Mouse (Mus musculus) kidney, adult 2 months (tissue): ENCODE data around the gene Fdx1. TPM values are rescaled to one million over a fixed set of nuclear protein-coding genes. Genes with fewer than 3 reads are reported as not detected.

Experiments used
- DNase-seq: peaks from one replicate; pipeline ENCODE4 v3.0.0; 2021
- H3K27ac ChIP-seq: fragments of 200-500 bp; 2 replicates; pipeline ENCODE4 v1.5.1; 2012; ENCODE audit warnings: low read depth, low read length, control low read depth, inconsistent platforms; ENCODE audit not compliant: insufficient read depth
- H3K27me3 ChIP-seq: fragments of 200-500 bp; replicated peaks from 2 replicates; pipeline ENCODE4 v1.6.1; 2012; ENCODE audit warnings: mild to moderate bottlenecking, moderate library complexity, low read length, inconsistent platforms; ENCODE audit not compliant: control insufficient read depth, insufficient read depth
- H3K36me3 ChIP-seq: fragments of 200-500 bp; 2 replicates; pipeline ENCODE4 v1.6.1; 2012; ENCODE audit warnings: mild to moderate bottlenecking, moderate library complexity, low read length, inconsistent platforms; ENCODE audit not compliant: control insufficient read depth, insufficient read depth
- H3K4me1 ChIP-seq: fragments of 200-500 bp; 2 replicates; pipeline ENCODE4 v1.6.1; 2011; ENCODE audit warnings: low read length; ENCODE audit not compliant: control insufficient read depth, insufficient read depth
- H3K4me3 ChIP-seq: fragments of 200-500 bp; 2 replicates; pipeline ENCODE4 v1.5.1; 2011; ENCODE audit warnings: mild to moderate bottlenecking, low read depth, low read length, control low read depth; ENCODE audit not compliant: insufficient read depth
- CTCF ChIP-seq: fragments of 200-500 bp; conservative IDR thresholded peaks from 2 replicates; pipeline ENCODE4 v1.5.1; 2011; ENCODE audit warnings: low read depth, mild to moderate bottlenecking, control low read depth, low read length, moderate library complexity, mixed read lengths; ENCODE audit not compliant: insufficient read depth, insufficient read length
- POLR2A ChIP-seq: fragments of 200-500 bp; IDR thresholded peaks from one replicate; pipeline ENCODE4 v1.6.1; 2011; ENCODE audit warnings: low read depth, low read length, control low read depth
- WGBS: fragments of 180-500 bp; shearing (Covaris S2); methylation state at CpG from one replicate; pipeline ENCODE4 v1.1.7; 2018; 5-methylcytosine and 5-hydroxymethylcytosine counted together
- polyA plus RNA-seq: library from polyadenylated mRNA; depleted of rRNA; stranded (reverse); fragments of >200 nt; gene quantifications from 2 replicates; pipeline ENCODE4 v1.2.3, GENCODE M21; 2012

Fdx1 gene
- polyA plus RNA-seq, 1 experiment = 156 TPM

DNA sequence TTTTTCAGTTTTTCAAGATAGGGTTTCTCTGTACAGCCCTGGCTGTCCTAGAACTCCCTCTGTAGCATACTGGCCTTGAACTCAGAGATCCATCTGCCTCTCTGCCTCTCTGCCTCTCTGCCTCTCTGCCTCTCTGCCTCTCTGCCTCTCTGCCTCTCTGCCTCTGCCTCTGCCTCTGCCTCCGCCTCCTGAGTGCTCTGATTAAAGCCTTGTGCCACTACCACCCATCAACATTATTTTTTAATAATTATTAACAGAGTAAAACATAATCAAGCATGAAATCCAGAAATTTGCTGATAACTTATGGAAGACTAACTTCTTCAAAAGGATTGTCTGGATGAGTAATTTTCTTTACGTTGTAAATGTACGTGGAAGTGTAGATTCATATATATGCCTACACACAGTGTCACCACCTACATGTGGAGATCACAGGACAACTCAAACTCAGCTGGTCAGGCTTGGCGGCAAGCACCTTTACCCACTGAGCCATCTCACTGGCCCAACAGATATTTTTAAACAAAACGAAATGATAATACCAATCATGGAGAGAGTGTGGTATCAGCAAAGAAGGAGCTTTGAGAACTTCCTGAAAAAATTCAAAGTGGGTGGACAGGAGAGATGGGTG, 31.4 kb upstream of the Fdx1 start:
- peak; percentile 57 for DNase-seq
- TF ChIP-seq POLR2A (no peak), CTCF (no peak)
- H3K4me1 ChIP-seq = peaks cover 14% of the 10 kb centered on the region
- H3K27ac ChIP-seq = peak overlapping the region; percentile 68
- WGBS = 63% methylated on average over 5 of the region's 5 CpGs
- H3K27me3 ChIP-seq = no peaks in the 10 kb centered on the region
- no peak overlapping the region for H3K4me3 ChIP-seq
- no peaks in the 10 kb centered on the region for H3K36me3 ChIP-seq

DNA sequence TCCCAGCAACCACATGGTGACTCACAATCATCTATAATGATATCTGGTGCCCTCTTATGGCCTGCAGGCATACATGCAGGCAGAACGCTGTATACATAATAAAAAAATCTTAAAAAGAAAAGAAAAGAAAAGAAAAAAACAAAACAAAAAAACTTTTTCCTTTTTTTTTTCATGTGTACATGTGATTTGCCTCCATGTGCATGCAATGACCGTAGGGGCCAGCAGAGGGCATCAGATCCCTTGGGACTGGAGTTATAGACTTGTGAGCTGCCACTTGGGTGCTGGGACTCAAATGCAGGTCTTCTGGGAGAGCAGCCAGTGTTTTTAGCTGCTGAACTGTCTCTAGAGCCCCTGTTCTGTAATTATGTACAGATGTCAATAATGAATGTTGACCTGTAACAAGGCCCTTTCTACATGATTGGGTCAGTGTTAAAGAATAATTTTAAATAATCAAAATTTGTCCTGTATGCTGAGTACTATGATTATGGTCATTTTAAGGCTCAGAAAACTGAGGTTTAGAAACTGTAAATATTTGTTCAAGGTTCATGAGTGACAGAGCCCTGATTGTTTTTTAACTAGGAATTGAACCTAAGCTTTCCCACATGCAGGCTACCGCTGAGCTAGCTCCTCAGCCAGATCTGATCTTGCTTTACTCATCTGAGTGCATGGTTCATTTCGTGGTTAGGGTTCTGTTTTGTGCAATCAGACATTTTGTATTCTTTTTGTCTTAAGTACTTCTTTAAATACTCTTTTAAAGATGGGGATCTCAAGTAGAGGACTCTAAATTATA, 30.3 kb upstream of the Fdx1 start:
- peak overlapping the region; percentile 63 for H3K27ac ChIP-seq
- no peaks in the 10 kb centered on the region for H3K36me3 ChIP-seq
- H3K4me1 ChIP-seq = peaks cover 14% of the 10 kb centered on the region
- H3K4me3 ChIP-seq = no peak overlapping the region
- H3K27me3 ChIP-seq = no peaks in the 10 kb centered on the region
- peak; percentile 73 for DNase-seq
- 76% methylated on average over 4 of the region's 4 CpGs for WGBS
- TF ChIP-seq POLR2A (no peak), CTCF (peak; percentile 65)

DNA sequence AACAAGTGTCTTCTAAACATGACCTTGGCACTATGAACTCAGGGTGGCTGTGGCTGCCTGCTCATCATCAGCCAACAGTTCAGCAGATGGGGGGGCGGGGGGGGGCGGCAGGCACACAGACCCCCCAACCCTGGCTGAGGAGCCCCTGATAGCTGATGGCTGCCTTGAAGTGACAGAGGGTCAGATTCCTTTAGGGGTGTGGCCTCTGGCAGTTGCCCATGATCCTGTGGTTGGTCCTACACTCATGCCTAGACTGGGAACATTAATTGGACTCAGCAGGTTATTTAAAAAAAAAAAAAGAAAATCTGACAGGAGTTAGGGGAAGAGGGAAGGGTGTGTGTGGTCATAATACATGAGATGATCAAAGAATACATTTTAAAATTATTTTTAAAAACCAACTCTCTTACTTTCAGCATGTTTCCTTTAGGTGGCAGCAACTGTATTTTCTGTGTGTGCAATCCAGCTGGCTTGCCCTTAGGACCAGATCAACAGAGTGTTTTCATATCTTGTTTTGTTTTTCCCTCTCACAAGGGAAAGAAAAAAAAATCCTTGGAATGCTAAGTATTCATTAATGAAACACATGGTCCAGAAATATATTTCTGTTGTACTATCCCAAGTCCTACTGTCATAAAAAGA, 28.0 kb upstream of the Fdx1 start:
- Histone ChIP-seq H3K36me3 (no peaks in the 10 kb centered on the region), H3K4me3 (no peak overlapping the region), H3K27ac (peak overlapping the region; percentile 64), H3K4me1 (peaks cover 14% of the 10 kb centered on the region), H3K27me3 (no peaks in the 10 kb centered on the region)
- TF ChIP-seq CTCF (0 out of 2 replicates have a peak, but pooled peaks have one; percentile 9), POLR2A (no peak)
- peak; percentile 73 for DNase-seq
- 15% methylated on average over 2 of the region's 2 CpGs for WGBS

DNA sequence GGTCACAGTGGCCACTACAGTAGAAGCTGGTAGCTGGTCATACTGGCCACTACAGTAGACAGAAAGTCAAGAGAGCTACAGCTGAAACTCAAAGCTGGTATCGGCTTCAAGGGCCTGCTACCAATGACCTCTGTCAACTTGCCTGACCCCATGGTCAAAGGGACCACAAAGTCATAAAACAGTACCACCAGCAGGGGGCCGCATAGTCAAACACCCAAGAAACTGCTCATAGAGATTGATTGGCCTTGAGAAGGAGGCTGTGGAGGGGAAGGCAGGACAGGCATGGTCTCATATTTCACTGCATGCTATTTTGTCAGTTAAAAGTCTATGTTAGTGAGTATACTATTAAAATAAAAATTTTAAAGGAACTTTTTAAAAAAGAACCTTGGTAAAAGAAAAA, 27.5 kb upstream of the Fdx1 start:
- DNase-seq = peak; percentile 79
- Histone ChIP-seq H3K4me3 (no peak overlapping the region), H3K27ac (no peak overlapping the region), H3K36me3 (no peaks in the 10 kb centered on the region), H3K4me1 (peaks cover 14% of the 10 kb centered on the region), H3K27me3 (no peaks in the 10 kb centered on the region)
- TF ChIP-seq CTCF (peak; percentile 63), POLR2A (no peak)
- 14% methylated on average over 2 of the region's 2 CpGs for WGBS

DNA sequence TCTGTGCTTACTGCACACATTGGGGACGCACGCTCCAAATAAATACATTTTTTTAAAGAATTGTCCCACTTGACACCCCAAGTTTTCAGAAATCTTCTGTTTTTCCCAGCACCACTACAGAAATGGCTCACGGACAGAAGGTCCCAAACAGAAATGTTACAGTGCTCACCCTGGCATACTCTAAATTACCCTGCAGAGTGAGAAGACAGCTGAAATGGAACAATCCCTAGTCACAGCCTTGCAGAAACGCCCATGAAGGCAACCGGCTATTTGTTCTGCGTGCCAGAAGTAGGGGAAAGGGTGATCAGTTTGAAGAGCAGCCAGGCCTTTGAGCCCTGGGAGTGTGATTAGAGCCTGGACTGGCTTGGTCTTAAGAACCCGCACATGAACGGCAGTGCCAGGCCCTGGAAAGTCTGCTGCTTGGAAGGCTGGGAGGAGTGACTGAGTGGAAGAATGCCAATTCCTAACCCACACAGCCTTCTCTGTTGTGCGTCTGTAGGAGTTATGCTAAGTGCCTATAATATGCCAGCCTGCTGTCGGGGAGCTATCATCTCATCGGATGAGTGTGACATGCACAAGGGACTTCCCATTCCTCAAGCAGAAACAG, 22.2 kb upstream of the Fdx1 start:
- no peak for TF ChIP-seq POLR2A
- TF ChIP-seq CTCF = no peak
- WGBS = 72% methylated on average over 11 of the region's 11 CpGs
- peak; percentile 50 for DNase-seq

DNA sequence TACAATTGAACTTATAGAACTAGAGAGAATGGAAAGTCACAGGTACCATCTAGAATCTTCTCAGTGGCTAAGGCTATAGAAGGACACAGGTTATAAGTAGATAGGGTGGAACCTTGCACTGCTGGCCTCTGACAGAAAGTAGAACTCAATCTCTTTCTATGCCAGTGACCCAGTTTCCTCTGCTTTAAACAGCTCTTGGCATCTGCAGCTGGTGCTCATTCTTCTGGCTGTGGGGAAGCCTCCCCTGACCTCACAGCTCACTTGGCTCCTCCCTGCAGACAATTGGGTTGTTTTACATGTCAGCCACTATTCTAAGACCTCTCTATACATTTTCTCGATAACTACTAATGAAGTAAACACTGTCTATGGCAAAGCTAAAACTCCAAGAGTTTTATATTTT, 17.8 kb upstream of the Fdx1 start:
- DNase-seq = peak; percentile 37
- Histone ChIP-seq H3K27me3 (no peaks in the 10 kb centered on the region), H3K4me3 (no peak overlapping the region), H3K27ac (no peak overlapping the region), H3K4me1 (peaks cover 2% of the 10 kb centered on the region; the same call in 1 of the 2 replicates), H3K36me3 (no peaks in the 10 kb centered on the region)
- TF ChIP-seq POLR2A = no peak
- 71% methylated on average over 1 of the region's 1 CpGs for WGBS

More for the DNA sequence above, 22.2 kb upstream of the Fdx1 start:
- Histone ChIP-seq H3K4me1 (no peaks in the 10 kb centered on the region; the same call in 1 of the 2 replicates), H3K36me3 (no peaks in the 10 kb centered on the region), H3K27ac (no peak overlapping the region), H3K4me3 (no peak overlapping the region), H3K27me3 (no peaks in the 10 kb centered on the region)
